Mouse (Mus musculus): ENCODE results near the gene Zfp747. TPM values are rescaled to one million over a fixed set of nuclear protein-coding genes. Genes with fewer than 3 reads are reported as not detected.
"Not testable (repeated sequence)": the region's sequence is repeated elsewhere in the genome, so short reads cannot be mapped to it uniquely, and the experiment has no call there.

Zfp747 gene
- polyA plus RNA-seq (2015; fragmentation: Nextera tagmentation; extraction: Ambion mirVana), result 9.4 and 10.5 TPM in 2 replicates

DNA sequence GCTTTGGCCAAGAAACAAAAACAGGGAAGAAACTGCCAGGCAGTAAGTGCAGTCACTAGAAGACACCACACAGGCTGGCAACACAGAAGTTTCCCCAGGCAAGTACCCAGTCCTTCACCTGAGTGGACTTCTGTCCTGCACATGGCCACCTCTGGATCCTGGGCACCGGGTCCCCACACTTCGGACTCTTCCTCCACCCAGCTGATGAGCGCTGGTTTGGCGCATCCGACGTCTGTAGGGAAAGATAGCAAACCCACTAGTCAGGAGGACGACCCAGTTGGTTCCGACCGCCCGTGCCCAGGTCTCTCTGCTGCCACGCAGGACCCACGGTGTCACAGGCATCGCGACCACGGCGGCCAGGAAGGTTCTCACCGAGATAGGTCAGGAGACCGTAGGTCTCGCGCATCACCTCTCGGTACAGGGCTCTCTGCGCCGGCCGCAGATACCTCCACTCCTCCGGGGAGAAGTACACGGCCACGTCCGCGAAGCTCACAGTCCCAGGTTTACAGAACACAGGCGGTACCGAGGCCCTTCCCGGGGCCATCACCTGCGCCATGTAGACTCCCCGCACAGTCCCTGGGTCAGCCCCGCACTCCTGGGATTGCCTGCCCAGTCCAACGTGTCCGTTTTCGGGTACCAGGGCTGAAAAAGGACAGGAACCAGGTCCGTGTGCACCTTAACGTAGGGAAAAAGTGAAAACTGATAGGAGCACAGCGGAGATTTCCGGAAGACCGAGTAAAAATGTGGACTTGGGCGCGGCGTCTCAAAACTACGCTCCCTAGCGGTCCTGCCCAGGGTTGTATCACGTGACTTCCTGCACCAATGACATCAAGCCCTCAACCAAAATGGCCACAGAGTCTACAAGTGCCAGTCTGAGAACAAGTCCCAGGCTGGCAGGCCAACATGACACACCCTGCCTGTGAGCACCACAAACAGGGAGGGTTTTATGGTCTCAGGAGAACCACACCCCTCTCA is at the start of gene Zfp747:
TSS of gene Zfp747 (minus strand) at position 780 of the 975 bp plus-strand sequence.
- peak within 1 kb of the TSS; percentile 72 for H3K4me2 ChIP-seq
- H3K9me3 ChIP-seq, H3K4me1 ChIP-seq, H3K27me3 ChIP-seq: not testable (repeated sequence)
- H3K27ac ChIP-seq, result peak within 1 kb of the TSS; percentile 48; the same call in 1 of the 2 replicates
- ATAC-seq (ENCODE audit: insufficient number of reproducible peaks, insufficient read depth, low FRiP score, low TSS enrichment, low read depth), result peak; percentile 89
- whole genome bisulfite sequencing, result 2% methylated on average over 49 of the region's 49 CpGs
- H3K9ac ChIP-seq, result peak within 1 kb of the TSS; percentile 83
- H3K4me3 ChIP-seq, result peak within 1 kb of the TSS; percentile 73
- H3K36me3 ChIP-seq, result peaks cover 13% of the 10 kb centered on the region

DNA sequence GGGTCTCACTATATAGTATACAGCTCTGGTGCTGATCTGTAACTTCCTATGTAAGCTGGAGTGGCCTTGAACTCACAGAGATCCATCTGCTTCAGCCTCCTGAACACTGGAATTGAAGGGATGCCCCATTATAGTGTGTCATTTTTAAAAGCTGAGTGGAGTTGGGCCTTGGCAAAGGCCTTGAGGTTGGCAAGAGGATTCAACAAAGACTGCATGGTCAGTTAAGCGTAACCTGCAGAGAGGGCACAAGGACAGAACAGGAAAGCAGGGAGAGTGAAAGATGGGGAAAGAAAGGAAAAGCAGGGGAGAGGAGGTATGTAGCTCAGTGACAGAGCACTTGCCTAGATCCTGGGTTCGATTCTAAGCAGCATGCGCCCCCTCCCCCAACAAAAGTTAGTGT is 49.4 kb upstream of the Zfp747 start:
- no peak overlapping the region for H3K27ac ChIP-seq
- ATAC-seq (ENCODE audit: insufficient number of reproducible peaks, insufficient read depth, low FRiP score, low TSS enrichment, low read depth), result no peak
- H3K9ac ChIP-seq, result no peak overlapping the region
- no peak overlapping the region for H3K4me2 ChIP-seq
- H3K27me3 ChIP-seq, result peaks cover 16% of the 10 kb centered on the region
- 89% methylated on average over 3 of the region's 3 CpGs for WGBS
- peaks cover 15% of the 10 kb centered on the region for H3K4me1 ChIP-seq
- no peak overlapping the region for H3K4me3 ChIP-seq
- H3K9me3 ChIP-seq, result no peaks in the 10 kb centered on the region
- H3K36me3 ChIP-seq, result no peaks in the 10 kb centered on the region

DNA sequence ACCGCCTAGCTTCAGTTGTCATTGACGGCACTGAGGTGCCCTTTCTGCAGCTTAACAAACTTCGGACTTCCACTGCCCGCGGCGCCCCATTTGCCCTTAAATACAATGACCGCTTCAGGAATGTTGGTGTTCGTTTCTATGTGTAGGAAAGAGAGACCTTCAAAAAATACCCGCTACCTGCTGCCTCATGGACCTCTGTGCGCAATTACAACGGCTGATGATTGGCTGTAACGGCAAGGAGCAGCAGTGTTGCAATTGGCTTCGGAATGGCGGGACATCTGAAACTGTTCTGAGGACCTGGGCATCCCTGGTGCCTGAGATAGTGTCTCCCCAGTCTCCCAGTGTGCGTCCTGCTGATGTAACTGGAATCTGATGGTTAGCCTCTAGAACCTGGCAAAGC is 46.4 kb upstream of the Zfp747 start:
- Histone ChIP-seq H3K4me2 (peak overlapping the region; percentile 97), H3K9ac (peak overlapping the region; percentile 91), H3K27ac (no peak overlapping the region), H3K9me3 (no peaks in the 10 kb centered on the region), H3K4me3 (peak overlapping the region; percentile 83), H3K4me1 (peaks cover 15% of the 10 kb centered on the region), H3K36me3 (peaks cover 22% of the 10 kb centered on the region), H3K27me3 (peaks cover 16% of the 10 kb centered on the region)
- under 1% methylated on average over 15 of the region's 15 CpGs for WGBS
- ATAC-seq (ENCODE audit: insufficient number of reproducible peaks, insufficient read depth, low FRiP score, low TSS enrichment, low read depth), result no peak

DNA sequence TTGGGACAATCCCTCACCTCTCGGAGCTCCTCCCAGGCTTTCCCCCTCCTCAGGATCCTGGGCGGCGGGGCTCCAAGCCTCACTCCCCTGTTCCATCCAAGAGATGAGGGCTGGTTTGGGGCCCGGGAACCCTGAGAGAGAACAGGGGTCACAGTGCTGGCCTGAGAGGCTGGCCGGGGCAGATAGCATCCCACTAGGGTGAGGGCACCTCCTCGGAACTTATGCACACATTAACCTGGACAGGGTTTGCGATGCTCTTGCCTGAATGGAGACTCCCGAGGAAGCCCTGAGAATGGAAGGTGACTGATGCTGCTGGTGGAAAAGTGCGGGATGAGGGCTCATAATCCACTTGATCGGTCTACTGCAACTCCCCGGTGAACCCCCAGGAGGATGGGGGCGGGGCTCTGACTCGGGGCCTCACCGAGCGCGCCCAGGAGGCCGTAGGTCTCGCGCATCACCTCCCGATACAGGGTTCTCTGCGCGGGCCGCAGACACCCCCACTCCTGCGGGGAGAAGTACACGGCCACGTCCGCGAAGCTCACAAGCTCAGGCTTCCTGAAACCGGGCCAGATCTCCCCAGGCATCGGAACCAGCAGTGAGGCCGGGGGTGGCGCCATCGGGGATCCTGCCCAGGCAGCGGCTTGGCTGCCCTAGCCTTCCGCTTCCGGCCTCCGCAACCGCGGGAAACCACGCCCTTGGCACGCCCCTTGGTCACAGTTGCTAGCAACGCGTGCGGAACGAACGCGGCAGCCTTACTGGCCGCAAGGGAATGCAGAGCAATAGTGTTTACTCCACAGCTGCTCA is 45.7 kb upstream of the Zfp747 start, which contains the start of gene Zfp688:
TSS of gene Zfp688 (minus strand) at position 681 of the 804 bp plus-strand sequence.
- Histone ChIP-seq H3K4me3 (peak within 1 kb of the TSS; percentile 83), H3K9ac (peak within 1 kb of the TSS; percentile 91), H3K36me3 (peaks cover 22% of the 10 kb centered on the region), H3K4me2 (peak within 1 kb of the TSS; percentile 97), H3K27ac (peak within 1 kb of the TSS; percentile 81), H3K4me1 (peaks cover 15% of the 10 kb centered on the region), H3K9me3 (no peaks in the 10 kb centered on the region), H3K27me3 (peaks cover 16% of the 10 kb centered on the region)
- ATAC-seq (ENCODE audit: insufficient number of reproducible peaks, insufficient read depth, low FRiP score, low TSS enrichment, low read depth), result peak; percentile 90
- WGBS, result 1% methylated on average over 48 of the region's 48 CpGs

DNA sequence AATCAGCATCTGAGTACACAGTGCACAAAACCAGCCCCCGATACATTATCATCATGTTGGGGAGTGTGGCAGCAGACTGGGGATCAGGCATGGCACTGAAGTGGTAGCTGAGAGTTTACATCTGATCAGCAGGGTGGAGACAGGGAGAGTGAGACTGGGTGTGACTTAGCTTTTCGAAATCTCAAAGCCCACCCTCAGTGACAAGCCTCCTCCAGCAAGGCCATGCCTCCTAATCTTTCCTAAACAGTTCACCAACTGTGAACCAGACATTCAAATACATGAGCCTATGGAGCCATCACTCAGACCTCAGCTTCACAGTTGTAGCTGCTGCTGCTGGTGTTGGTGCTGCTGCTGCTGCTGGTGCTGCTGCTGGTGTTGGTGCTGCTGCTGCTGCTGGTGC is 35.6 kb upstream of the Zfp747 start:
- H3K4me2 ChIP-seq, result no peak overlapping the region
- no peak for ATAC-seq (ENCODE audit: insufficient number of reproducible peaks, insufficient read depth, low FRiP score, low TSS enrichment, low read depth)
- no peaks in the 10 kb centered on the region for H3K36me3 ChIP-seq
- 75% methylated on average over 2 of the region's 2 CpGs for WGBS
- H3K27ac ChIP-seq, result no peak overlapping the region
- no peak overlapping the region for H3K4me3 ChIP-seq
- H3K27me3 ChIP-seq, result no peaks in the 10 kb centered on the region
- H3K9ac ChIP-seq, result no peak overlapping the region
- no peaks in the 10 kb centered on the region for H3K9me3 ChIP-seq
- H3K4me1 ChIP-seq, result no peaks in the 10 kb centered on the region

DNA sequence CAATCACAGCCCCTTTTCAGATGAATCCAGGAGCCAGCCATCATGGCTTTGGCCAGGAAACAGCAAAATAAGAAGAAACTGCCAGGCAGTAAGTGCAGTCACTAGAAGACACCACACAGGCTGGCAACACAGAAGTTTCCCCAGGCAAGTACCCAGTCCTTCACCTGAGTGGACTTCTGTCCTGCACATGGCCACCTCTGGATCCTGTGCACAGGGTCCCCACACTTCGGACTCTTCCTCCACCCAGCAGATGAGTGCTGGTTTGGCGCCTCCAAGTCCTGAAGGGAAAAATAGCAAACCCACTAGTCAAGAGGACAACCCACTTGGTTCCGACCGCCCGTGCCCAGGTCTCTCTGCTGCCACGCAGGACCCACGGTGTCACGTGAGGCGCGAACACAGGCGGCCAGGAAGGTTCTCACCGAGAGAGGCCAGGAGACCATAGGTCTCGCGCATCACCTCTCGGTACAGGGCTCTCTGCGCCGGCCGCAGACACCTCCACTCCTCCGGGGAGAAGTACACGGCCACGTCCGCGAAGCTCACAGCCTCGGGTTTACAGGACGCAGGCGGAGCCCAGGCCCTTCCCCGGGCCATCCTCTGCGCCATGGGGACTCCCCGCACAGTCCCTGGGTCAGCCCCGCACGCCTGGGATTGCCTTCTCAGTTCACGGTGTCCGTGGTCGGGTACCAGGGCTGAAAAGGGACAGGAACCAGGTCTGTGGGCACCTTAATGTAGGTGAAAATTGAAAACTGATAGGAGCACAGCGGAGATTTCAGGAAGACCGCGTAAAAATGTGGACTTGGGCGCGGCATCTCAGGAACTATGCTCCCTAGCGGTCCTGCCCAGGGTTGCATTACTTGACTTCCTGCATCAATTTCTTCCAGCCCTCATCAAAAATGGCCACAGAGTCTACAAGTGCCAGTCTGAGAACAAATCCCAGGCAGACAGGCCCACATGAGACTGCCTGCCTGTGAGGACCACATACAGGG is 30.4 kb upstream of the Zfp747 start, which contains the start of gene Zfp764:
TSS of gene Zfp764 (minus strand) at position 821 of the 986 bp plus-strand sequence.
- WGBS, result 7% methylated on average over 40 of the region's 40 CpGs
- not testable (repeated sequence) for H3K4me1 ChIP-seq, H3K27me3 ChIP-seq, H3K36me3 ChIP-seq, H3K9me3 ChIP-seq
- H3K4me2 ChIP-seq, result peak within 1 kb of the TSS; percentile 91
- ATAC-seq (ENCODE audit: insufficient number of reproducible peaks, insufficient read depth, low FRiP score, low TSS enrichment, low read depth), result peak; percentile 78
- peak within 1 kb of the TSS; percentile 84 for H3K9ac ChIP-seq
- H3K4me3 ChIP-seq, result peak within 1 kb of the TSS; percentile 59
- peak within 1 kb of the TSS; percentile 77; the same call in 1 of the 2 replicates for H3K27ac ChIP-seq

DNA sequence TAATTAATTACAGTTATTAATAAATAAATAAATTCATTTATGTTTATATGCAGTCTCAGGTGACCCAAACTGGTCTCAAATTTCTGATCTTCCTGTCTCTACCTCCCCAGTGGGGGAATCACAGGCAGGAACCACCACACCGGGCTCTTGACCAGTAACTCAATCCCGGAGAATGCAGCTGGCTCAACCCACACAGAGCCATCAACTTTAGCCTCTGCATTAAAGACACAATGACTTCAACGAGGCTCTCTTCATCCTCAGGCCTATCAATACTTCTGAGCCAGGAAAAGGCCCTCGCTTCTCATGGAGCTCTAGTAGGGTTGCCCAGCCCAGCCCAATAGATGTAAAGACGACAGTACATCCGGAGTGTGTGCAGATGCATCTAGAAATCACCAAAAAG is 28.3 kb upstream of the Zfp747 start:
- not testable (repeated sequence) for H3K36me3 ChIP-seq; H3K4me2 ChIP-seq; H3K9me3 ChIP-seq; H3K9ac ChIP-seq; H3K4me1 ChIP-seq; ATAC-seq (ENCODE audit: insufficient number of reproducible peaks, insufficient read depth, low FRiP score, low TSS enrichment, low read depth); H3K27ac ChIP-seq; H3K27me3 ChIP-seq; H3K4me3 ChIP-seq
- 94% methylated on average over 6 of the region's 6 CpGs for WGBS

DNA sequence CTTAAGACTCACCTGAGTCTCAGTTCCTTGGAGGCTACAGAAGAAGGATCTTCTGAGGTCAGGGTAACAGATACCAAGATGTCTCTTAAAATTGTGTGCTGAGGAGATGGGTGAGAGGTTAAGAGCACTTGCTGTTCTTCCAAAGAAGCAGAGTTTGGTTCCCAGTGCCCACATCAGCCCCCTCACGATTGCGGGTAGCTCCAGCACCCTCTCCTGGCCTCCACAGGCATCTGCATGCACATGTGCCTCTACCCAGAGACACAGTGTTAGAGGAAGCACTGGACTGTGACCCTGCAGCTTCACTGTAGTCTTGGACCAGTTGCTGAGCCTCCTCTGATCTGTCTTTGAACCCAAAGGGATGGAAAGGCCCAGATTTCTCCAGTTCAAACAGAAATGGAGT is 27.1 kb upstream of the Zfp747 start:
- Histone ChIP-seq H3K27me3 (no peaks in the 10 kb centered on the region), H3K4me1 (no peaks in the 10 kb centered on the region), H3K27ac (no peak overlapping the region), H3K4me2 (no peak overlapping the region), H3K9ac (no peak overlapping the region), H3K4me3 (no peak overlapping the region), H3K9me3 (peaks cover 6% of the 10 kb centered on the region; the same call in 1 of the 2 replicates), H3K36me3 (peaks cover 8% of the 10 kb centered on the region)
- ATAC-seq (ENCODE audit: insufficient number of reproducible peaks, insufficient read depth, low FRiP score, low TSS enrichment, low read depth), result no peak
- WGBS, result 47% methylated on average over 2 of the region's 2 CpGs

DNA sequence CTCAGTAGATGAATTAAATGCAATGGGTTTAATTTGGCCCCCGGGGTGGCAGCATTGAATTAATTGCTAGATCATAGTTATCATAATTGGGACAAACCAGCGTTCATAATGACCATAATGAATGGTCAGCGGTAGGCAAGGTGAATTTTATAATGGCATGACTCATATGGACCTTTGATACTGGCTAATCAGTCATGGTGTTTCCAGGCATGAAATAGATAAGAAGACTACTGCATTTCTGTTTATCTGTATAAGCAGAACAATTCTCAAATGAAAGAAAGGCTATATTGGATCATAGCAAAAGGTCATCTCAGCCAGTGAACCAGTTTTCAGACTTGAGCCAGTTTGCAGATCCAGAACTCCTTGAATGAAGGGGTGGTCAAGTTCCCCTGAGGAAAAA is 24.5 kb upstream of the Zfp747 start:
- Histone ChIP-seq H3K4me3 (no peak overlapping the region), H3K27me3 (no peaks in the 10 kb centered on the region), H3K27ac (no peak overlapping the region), H3K36me3 (peaks cover 8% of the 10 kb centered on the region), H3K9ac (no peak overlapping the region), H3K9me3 (peaks cover 6% of the 10 kb centered on the region; the same call in 1 of the 2 replicates), H3K4me1 (no peaks in the 10 kb centered on the region), H3K4me2 (no peak overlapping the region)
- no peak for ATAC-seq (ENCODE audit: insufficient number of reproducible peaks, insufficient read depth, low FRiP score, low TSS enrichment, low read depth)
- WGBS, result 61% methylated on average over 3 of the region's 3 CpGs

DNA sequence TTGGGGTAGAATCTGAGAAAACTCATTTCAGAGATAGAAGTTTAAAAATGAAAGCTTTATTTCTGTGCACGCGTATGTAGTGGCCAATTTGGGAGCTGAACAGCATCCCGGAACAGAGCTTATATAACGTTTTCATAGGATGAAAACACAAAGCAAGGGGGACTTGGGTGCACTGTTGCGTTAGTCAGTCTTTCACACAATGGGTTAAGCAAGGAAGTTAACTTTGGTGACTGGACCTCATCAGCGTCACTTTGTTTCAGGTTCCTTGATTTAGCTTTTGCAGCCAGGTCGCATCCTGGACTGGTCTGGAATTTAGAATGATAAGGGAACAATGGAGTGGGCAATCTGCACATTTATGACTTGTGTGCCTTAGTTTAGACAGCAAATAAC is 18.1 kb upstream of the Zfp747 start:
- Histone ChIP-seq H3K4me2 (peak overlapping the region; percentile 78), H3K27me3 (no peaks in the 10 kb centered on the region), H3K4me1 (peaks cover 16% of the 10 kb centered on the region), H3K9me3 (no peaks in the 10 kb centered on the region), H3K9ac (peak overlapping the region; percentile 72), H3K4me3 (peak overlapping the region; percentile 67), H3K27ac (peak overlapping the region; percentile 88), H3K36me3 (peaks cover 13% of the 10 kb centered on the region)
- no peak for ATAC-seq (ENCODE audit: insufficient number of reproducible peaks, insufficient read depth, low FRiP score, low TSS enrichment, low read depth)
- 23% methylated on average over 7 of the region's 7 CpGs for whole genome bisulfite sequencing

All from embryonic facial prominence, embryonic 13.5 days (tissue).